Mouse (Mus musculus) midbrain, embryonic 13.5 days (tissue): ENCODE data around the gene 1700013H16Rik. TPM values are rescaled to one million over a fixed set of nuclear protein-coding genes. Genes with fewer than 3 reads are reported as not detected.

Experiments used
- ATAC-seq: fragments of 200-750 bp; cut with Nextera tagmentation; 2 replicates; pipeline ENCODE4 v1.8.0; 2017; ENCODE audit warnings: mild to moderate bottlenecking, moderate TSS enrichment, moderate library complexity
- H3K27ac ChIP-seq: fragments of 300-500 bp; sonication (generic); 2 replicates; pipeline ENCODE4 v1.5.1; 2015; ENCODE audit warnings: inconsistent platforms, mild to moderate bottlenecking, moderate library complexity
- H3K27me3 ChIP-seq: fragments of 300-500 bp; sonication (generic); 2 replicates; pipeline ENCODE4 v1.6.1; 2015; ENCODE audit warnings: mild to moderate bottlenecking, inconsistent platforms
- H3K36me3 ChIP-seq: fragments of 300-500 bp; sonication (generic); 2 replicates; pipeline ENCODE4 v1.6.1; 2015; ENCODE audit warnings: mild to moderate bottlenecking, inconsistent platforms
- H3K4me1 ChIP-seq: fragments of 300-500 bp; sonication (generic); replicated peaks from 2 replicates; pipeline ENCODE4 v1.6.1; 2015; ENCODE audit warnings: inconsistent platforms
- H3K4me2 ChIP-seq: fragments of 300-500 bp; sonication (generic); replicated peaks from 2 replicates; pipeline ENCODE4 v1.6.1; 2015; ENCODE audit warnings: moderate library complexity, mild to moderate bottlenecking, inconsistent platforms
- H3K4me3 ChIP-seq: fragments of 300-500 bp; sonication (generic); replicated peaks from 2 replicates; pipeline ENCODE4 v1.5.1; 2015; ENCODE audit warnings: mild to moderate bottlenecking, inconsistent platforms
- H3K9ac ChIP-seq: fragments of 300-500 bp; sonication (generic); replicated peaks from 2 replicates; pipeline ENCODE4 v1.6.1; 2015; ENCODE audit warnings: mild to moderate bottlenecking, inconsistent platforms
- H3K9me3 ChIP-seq: fragments of 300-500 bp; sonication (generic); 2 replicates; pipeline ENCODE4 v1.6.1; 2016; ENCODE audit warnings: mild to moderate bottlenecking, inconsistent platforms
- WGBS: fragments of 180-500 bp; shearing (Covaris S2); methylation state at CpG from one replicate; pipeline ENCODE4 v1.1.7; 2015; 5-methylcytosine and 5-hydroxymethylcytosine counted together
- polyA plus RNA-seq: library from polyadenylated mRNA; unstranded; fragments of >200 nt; fragmentation: Nextera tagmentation; extraction: Ambion mirVana; gene quantifications from 2 replicates; pipeline ENCODE4 v1.2.1, GENCODE M21; 2015

Gene 1700013H16Rik
- polyA plus RNA-seq, 1 experiment from 2014 or later = not detected

- 76% methylated on average over 2 of the region's 2 CpGs for WGBS
- no peaks in the 10 kb centered on the region for H3K4me1 ChIP-seq
- no peaks in the 10 kb centered on the region for H3K27me3 ChIP-seq
- H3K36me3 ChIP-seq = no peaks in the 10 kb centered on the region
- no peak overlapping the region for H3K4me3 ChIP-seq
- no peak overlapping the region for H3K4me2 ChIP-seq
- no peak overlapping the region for H3K9ac ChIP-seq
- no peaks in the 10 kb centered on the region for H3K9me3 ChIP-seq
- ATAC-seq = no peak
- no peak overlapping the region for H3K27ac ChIP-seq
Observed at GRCm38 (mm10) chrX:53693141-53693540, 64.5 kb downstream of the 1700013H16Rik start.

Other genes with a start within 250 kb of the 1700013H16Rik start
- gene Rtl8c, start 149.8 kb downstream of the 1700013H16Rik start, polyA plus RNA-seq = 173 and 178 TPM in 2 replicates
- gene Gm14597, start 148.9 kb downstream of the 1700013H16Rik start, polyA plus RNA-seq = not detected in 2 replicates
- gene Rtl8a, start 114.1 kb downstream of the 1700013H16Rik start, polyA plus RNA-seq = 176 and 177 TPM in 2 replicates
- gene Rtl8b, start 87.4 kb downstream of the 1700013H16Rik start, polyA plus RNA-seq = 136 and 139 TPM in 2 replicates
- 0.11 TPM in 1 of 2 replicates, not detected in the other for gene 4930502E18Rik, start 33.0 kb downstream of the 1700013H16Rik start, polyA plus RNA-seq
- not detected in 2 replicates for gene Zfp36l3, start 18.6 kb upstream of the 1700013H16Rik start, polyA plus RNA-seq
- 1.8 and 1.9 TPM in 2 replicates for gene Xlr, start 39.9 kb upstream of the 1700013H16Rik start, polyA plus RNA-seq